Mouse (Mus musculus): ENCODE measurements around the gene Trim37. TPM values are rescaled to one million over a fixed set of nuclear protein-coding genes. Genes with fewer than 3 reads are reported as not detected.

Gene Trim37
- polyA plus RNA-seq, 1 experiment: 0.86 TPM

- Histone ChIP-seq H3K9me3 (ENCODE audit: control insufficient read depth, low read length) (no peaks in the 10 kb centered on the region), H3K4me1 (ENCODE audit: control insufficient read depth) (no peaks in the 10 kb centered on the region), H3K27me3 (ENCODE audit: control insufficient read depth) (no peaks in the 10 kb centered on the region), H3K4me3 (replicated peaks) (no peak overlapping the region), H3K36me3 (ENCODE audit: control insufficient read depth) (peaks cover 34% of the 10 kb centered on the region)
- TF ChIP-seq TAL1 (IDR thresholded peaks at IDR 0.05; ENCODE audit: low read length) (no peak), GATA1 (IDR thresholded peaks at IDR 0.05; ENCODE audit: low read length) (no peak)
Observed at GRCm38 (mm10) chr11:87240833-87241215, 113.9 kb downstream of the Trim37 start.

GRCm38 (mm10) chr11:87241256-87241655 lies 114.4 kb downstream of the Trim37 start:
- Histone ChIP-seq H3K4me3 (replicated peaks) (no peak overlapping the region), H3K9me3 (ENCODE audit: control insufficient read depth, low read length) (no peaks in the 10 kb centered on the region), H3K36me3 (ENCODE audit: control insufficient read depth) (peaks cover 31% of the 10 kb centered on the region)

GRCm38 (mm10) chr11:87245171-87245840 lies 118.4 kb downstream of the Trim37 start:
- Histone ChIP-seq H3K4me3 (replicated peaks) (no peak overlapping the region), H3K4me1 (ENCODE audit: control insufficient read depth) (no peaks in the 10 kb centered on the region), H3K9me3 (ENCODE audit: control insufficient read depth, low read length) (no peaks in the 10 kb centered on the region)

More at GRCm38 (mm10) chr11:87241256-87241655, 114.4 kb downstream of the Trim37 start:
- TF ChIP-seq GATA1 (IDR thresholded peaks at IDR 0.05; ENCODE audit: low read length) (no peak), TAL1 (IDR thresholded peaks at IDR 0.05; ENCODE audit: low read length) (no peak)
- no peaks in the 10 kb centered on the region for H3K27me3 ChIP-seq (ENCODE audit: control insufficient read depth)
- H3K4me1 ChIP-seq (ENCODE audit: control insufficient read depth): no peaks in the 10 kb centered on the region

GRCm38 (mm10) chr11:87246107-87246651 lies 119.3 kb downstream of the Trim37 start:
- no peak for TF ChIP-seq GATA1 (IDR thresholded peaks at IDR 0.05; ENCODE audit: low read length)
- TF ChIP-seq TAL1 (IDR thresholded peaks at IDR 0.05; ENCODE audit: low read length): no peak
- Histone ChIP-seq H3K9me3 (ENCODE audit: control insufficient read depth, low read length) (no peaks in the 10 kb centered on the region), H3K27me3 (ENCODE audit: control insufficient read depth) (no peaks in the 10 kb centered on the region), H3K36me3 (ENCODE audit: control insufficient read depth) (peaks cover 5% of the 10 kb centered on the region), H3K4me1 (ENCODE audit: control insufficient read depth) (no peaks in the 10 kb centered on the region), H3K4me3 (replicated peaks) (no peak overlapping the region)

More at GRCm38 (mm10) chr11:87245171-87245840, 118.4 kb downstream of the Trim37 start:
- Histone ChIP-seq H3K27me3 (ENCODE audit: control insufficient read depth) (no peaks in the 10 kb centered on the region), H3K36me3 (ENCODE audit: control insufficient read depth) (peaks cover 14% of the 10 kb centered on the region)
- no peak for TF ChIP-seq TAL1 (IDR thresholded peaks at IDR 0.05; ENCODE audit: low read length)
- no peak for TF ChIP-seq GATA1 (IDR thresholded peaks at IDR 0.05; ENCODE audit: low read length)

GRCm38 (mm10) chr11:87246724-87247493 lies 120.0 kb downstream of the Trim37 start:
- Histone ChIP-seq H3K27me3 (ENCODE audit: control insufficient read depth) (no peaks in the 10 kb centered on the region), H3K4me3 (replicated peaks) (no peak overlapping the region), H3K4me1 (ENCODE audit: control insufficient read depth) (no peaks in the 10 kb centered on the region), H3K9me3 (ENCODE audit: control insufficient read depth, low read length) (no peaks in the 10 kb centered on the region), H3K36me3 (ENCODE audit: control insufficient read depth) (peaks cover 3% of the 10 kb centered on the region; the same call in 1 of the 2 replicates)
- no peak for TF ChIP-seq TAL1 (IDR thresholded peaks at IDR 0.05; ENCODE audit: low read length)

- Histone ChIP-seq H3K4me3 (replicated peaks) (no peak overlapping the region), H3K27me3 (ENCODE audit: control insufficient read depth) (no peaks in the 10 kb centered on the region), H3K4me1 (ENCODE audit: control insufficient read depth) (no peaks in the 10 kb centered on the region), H3K36me3 (ENCODE audit: control insufficient read depth) (peaks cover 7% of the 10 kb centered on the region), H3K9me3 (ENCODE audit: control insufficient read depth, low read length) (no peaks in the 10 kb centered on the region)
- no peak for TF ChIP-seq TAL1 (IDR thresholded peaks at IDR 0.05; ENCODE audit: low read length)
- no peak for TF ChIP-seq GATA1 (IDR thresholded peaks at IDR 0.05; ENCODE audit: low read length)
Observed at GRCm38 (mm10) chr11:87247494-87247866, 120.6 kb downstream of the Trim37 start.

- H3K27me3 ChIP-seq (ENCODE audit: control insufficient read depth): no peaks in the 10 kb centered on the region
- TF ChIP-seq TAL1 (IDR thresholded peaks at IDR 0.05; ENCODE audit: low read length) (no peak), GATA1 (IDR thresholded peaks at IDR 0.05; ENCODE audit: low read length) (no peak)
Observed at GRCm38 (mm10) chr11:87250132-87250531, 123.3 kb downstream of the Trim37 start.

GRCm38 (mm10) chr11:87253294-87253693 lies 126.4 kb downstream of the Trim37 start:
- TF ChIP-seq TAL1 (IDR thresholded peaks at IDR 0.05; ENCODE audit: low read length) (no peak), GATA1 (IDR thresholded peaks at IDR 0.05; ENCODE audit: low read length) (no peak)
- H3K9me3 ChIP-seq (ENCODE audit: control insufficient read depth, low read length): no peaks in the 10 kb centered on the region

More at GRCm38 (mm10) chr11:87250132-87250531, 123.3 kb downstream of the Trim37 start:
- Histone ChIP-seq H3K4me3 (replicated peaks) (no peak overlapping the region), H3K9me3 (ENCODE audit: control insufficient read depth, low read length) (no peaks in the 10 kb centered on the region), H3K4me1 (ENCODE audit: control insufficient read depth) (no peaks in the 10 kb centered on the region), H3K36me3 (ENCODE audit: control insufficient read depth) (peaks cover 3% of the 10 kb centered on the region)

GRCm38 (mm10) chr11:87254149-87254548 lies 127.3 kb downstream of the Trim37 start:
- Histone ChIP-seq H3K9me3 (ENCODE audit: control insufficient read depth, low read length) (no peaks in the 10 kb centered on the region), H3K36me3 (ENCODE audit: control insufficient read depth) (peaks cover 3% of the 10 kb centered on the region), H3K27me3 (ENCODE audit: control insufficient read depth) (no peaks in the 10 kb centered on the region), H3K4me3 (replicated peaks) (no peak overlapping the region), H3K4me1 (ENCODE audit: control insufficient read depth) (no peaks in the 10 kb centered on the region)
- TF ChIP-seq GATA1 (IDR thresholded peaks at IDR 0.05; ENCODE audit: low read length) (no peak), TAL1 (IDR thresholded peaks at IDR 0.05; ENCODE audit: low read length) (no peak)

More at GRCm38 (mm10) chr11:87253294-87253693, 126.4 kb downstream of the Trim37 start:
- Histone ChIP-seq H3K36me3 (ENCODE audit: control insufficient read depth) (peaks cover 3% of the 10 kb centered on the region), H3K27me3 (ENCODE audit: control insufficient read depth) (no peaks in the 10 kb centered on the region), H3K4me1 (ENCODE audit: control insufficient read depth) (no peaks in the 10 kb centered on the region), H3K4me3 (replicated peaks) (no peak overlapping the region)

Measured in erythroblast, embryonic 14.5 days (primary cell).